Mouse (Mus musculus) CD4-positive naive resting alpha-beta T cell, adult 57 days (primary cell): ENCODE results near the gene Iqcm. TPM values are rescaled to one million over a fixed set of nuclear protein-coding genes. Genes with fewer than 3 reads are reported as not detected.

Experiments used
- total RNA-seq: library from RNA; stranded (reverse); gene quantifications from one replicate; pipeline ENCODE4 v1.2.4, GENCODE M21; 2023

Iqcm gene
- total RNA-seq, result not detected

GRCm38 (mm10) chr8:75448394-75448793 is at the start of gene Iqcm:
Gene Iqcm (plus strand): TSS chr8:75448694.

DNA sequence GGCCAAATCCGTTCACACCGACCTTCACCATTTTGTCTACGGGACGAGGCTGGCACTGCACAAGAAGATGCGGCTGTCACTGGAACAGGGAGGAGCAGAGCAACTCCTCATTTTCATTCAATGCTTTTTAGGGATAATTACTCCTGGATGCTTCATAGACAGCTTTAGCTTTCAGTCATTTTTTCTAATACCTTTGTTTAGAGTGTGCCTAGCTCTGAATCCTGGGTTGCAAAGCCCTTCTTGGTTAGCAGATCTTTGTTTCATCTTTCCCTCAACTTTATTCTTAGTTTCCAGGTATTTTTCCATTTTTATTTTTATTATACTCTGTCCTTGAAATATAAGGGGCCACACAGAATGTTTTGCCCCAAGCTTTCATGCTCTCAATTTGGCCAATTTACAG is 42.0 kb upstream of the Iqcm start, which contains the start of gene Gm10358:
Gm10358 (minus strand) TSS at position 101 of the 400 bp plus-strand sequence.

Other genes starting within 250 kb of the Iqcm start
- gene Rasd2, start 234.8 kb upstream of the Iqcm start, total RNA-seq, result not detected
- not detected for gene Gm10358, start 42.1 kb upstream of the Iqcm start, total RNA-seq